Mouse (Mus musculus): ENCODE data around the gene Akap6.

Akap6 gene

GRCm38 (mm10) chr12:52699146-52699545, at the start of gene Akap6:
TSS of gene Akap6 (plus strand) at chr12:52699383.
- no peak for DNase-seq (ENCODE audit: low spot score)

- no peak for DNase-seq (ENCODE audit: low spot score)
These were observed 36.0 kb upstream of the Akap6 start for GRCm38 (mm10) chr12:52662907-52663790.

GRCm38 (mm10) chr12:52664944-52665343, 34.2 kb upstream of the Akap6 start:
- no peak for DNase-seq (ENCODE audit: low spot score)

- no peak for DNase-seq (ENCODE audit: low spot score)
These were observed 27.7 kb upstream of the Akap6 start for GRCm38 (mm10) chr12:52671436-52671835.

- DNase-seq (ENCODE audit: low spot score) = no peak
These were observed 27.2 kb upstream of the Akap6 start for GRCm38 (mm10) chr12:52671943-52672342.

- no peak for DNase-seq (ENCODE audit: low spot score)
These were observed 25.7 kb upstream of the Akap6 start for GRCm38 (mm10) chr12:52673361-52673960.

- no peak for DNase-seq (ENCODE audit: low spot score)
These were observed 24.2 kb upstream of the Akap6 start for GRCm38 (mm10) chr12:52675010-52675409.

- DNase-seq (ENCODE audit: low spot score) = no peak
These were observed 11.8 kb upstream of the Akap6 start for GRCm38 (mm10) chr12:52687355-52687754.

GRCm38 (mm10) chr12:52688712-52689111, 10.5 kb upstream of the Akap6 start:
- no peak for DNase-seq (ENCODE audit: low spot score)

- no peak for DNase-seq (ENCODE audit: low spot score)
These were observed 7.6 kb upstream of the Akap6 start for GRCm38 (mm10) chr12:52691552-52691951.

GRCm38 (mm10) chr12:52692290-52692974, 6.8 kb upstream of the Akap6 start:
- DNase-seq (ENCODE audit: low spot score) = peak; percentile 70

- DNase-seq (ENCODE audit: low spot score) = no peak
These were observed 1.6 kb upstream of the Akap6 start for GRCm38 (mm10) chr12:52697407-52698109.

- no peak for DNase-seq (ENCODE audit: low spot score)
These were observed 780 bp upstream of the Akap6 start for GRCm38 (mm10) chr12:52698276-52698930.

- no peak for DNase-seq (ENCODE audit: low spot score)
These were observed 946 bp downstream of the Akap6 start for GRCm38 (mm10) chr12:52699961-52700696.

GRCm38 (mm10) chr12:52700697-52701191, 1.6 kb downstream of the Akap6 start:
- DNase-seq (ENCODE audit: low spot score) = peak; percentile 21

- peak; percentile 49 for DNase-seq (ENCODE audit: low spot score)
These were observed 2.0 kb downstream of the Akap6 start for GRCm38 (mm10) chr12:52701201-52701641.

- peak; percentile 22 for DNase-seq (ENCODE audit: low spot score)
These were observed 3.3 kb downstream of the Akap6 start for GRCm38 (mm10) chr12:52702368-52702967.

- no peak for DNase-seq (ENCODE audit: low spot score)
These were observed 4.9 kb downstream of the Akap6 start for GRCm38 (mm10) chr12:52704081-52704480.

GRCm38 (mm10) chr12:52704810-52705209, 5.6 kb downstream of the Akap6 start:
- no peak for DNase-seq (ENCODE audit: low spot score)

GRCm38 (mm10) chr12:52711382-52711781, 12.2 kb downstream of the Akap6 start:
- DNase-seq (ENCODE audit: low spot score) = no peak
